Mouse (Mus musculus) hindbrain, embryonic 15.5 days (tissue): ENCODE measurements around the gene Ccr7. TPM values are rescaled to one million over a fixed set of nuclear protein-coding genes. Genes with fewer than 3 reads are reported as not detected.

Source experiments
- polyA plus RNA-seq: library from polyadenylated mRNA; unstranded; fragments of >200 nt; fragmentation: Nextera tagmentation; extraction: Ambion mirVana; gene quantifications from 2 replicates; pipeline ENCODE4 v1.2.1, GENCODE M21; 2015

The Ccr7 gene
- polyA plus RNA-seq, 1 experiment from 2014 or later: 0.08 TPM

Other genes starting within 250 kb of the Ccr7 start
- 5.5 and 6.0 TPM in 2 replicates for gene Cdc6, start 247.3 kb downstream of the Ccr7 start, polyA plus RNA-seq
- gene Rara, start 227.3 kb downstream of the Ccr7 start, polyA plus RNA-seq: 11.4 and 16.8 TPM in 2 replicates
- 1.8 and 3.1 TPM in 2 replicates for gene Gjd3, start 172.1 kb downstream of the Ccr7 start, polyA plus RNA-seq
- 43.7 and 56.9 TPM in 2 replicates for gene Top2a, start 130.9 kb downstream of the Ccr7 start, polyA plus RNA-seq
- 145 and 146 TPM in 2 replicates for gene Igfbp4, start 113.8 kb downstream of the Ccr7 start, polyA plus RNA-seq
- 0.08 and 0.17 TPM in 2 replicates for gene Tns4, start 65.8 kb downstream of the Ccr7 start, polyA plus RNA-seq
- gene Smarce1, start 75.9 kb upstream of the Ccr7 start, polyA plus RNA-seq: 253 and 266 TPM in 2 replicates
- gene Krt222, start 89.0 kb upstream of the Ccr7 start, polyA plus RNA-seq: 7.7 and 8.9 TPM in 2 replicates
- 0.13 TPM in 1 of 2 replicates, not detected in the other for gene Krt24, start 130.2 kb upstream of the Ccr7 start, polyA plus RNA-seq
- gene Krt25, start 167.9 kb upstream of the Ccr7 start, polyA plus RNA-seq: 0.81 and 0.96 TPM in 2 replicates
- gene Krt26, start 182.9 kb upstream of the Ccr7 start, polyA plus RNA-seq: 0.25 and 0.26 TPM in 2 replicates
- gene Krt27, start 196.0 kb upstream of the Ccr7 start, polyA plus RNA-seq: 0.16 TPM in 1 of 2 replicates, not detected in the other
- 0.54 and 0.65 TPM in 2 replicates for gene Krt28, start 219.8 kb upstream of the Ccr7 start, polyA plus RNA-seq
- 29.6 and 30.6 TPM in 2 replicates for gene Krt10, start 234.3 kb upstream of the Ccr7 start, polyA plus RNA-seq